Mouse (Mus musculus) MEL (cell line): ENCODE results near the gene Sult1a1.

ENCODE experiments used
- CTCF ChIP-seq, 3 experiments: IDR thresholded peaks in 2 of 3; conservative IDR thresholded peaks in 1 of 3; 2 replicates each; pipeline ENCODE4 v1.5.1; 2011 to 2012; ENCODE audit warnings: low read length in 3 of 3, low read depth in 2 of 3, mild to moderate bottlenecking in 2 of 3, improper control_type of control experiment in 1 of 3, inconsistent platforms in 1 of 3, mixed read lengths in 1 of 3, moderate library complexity in 1 of 3; ENCODE audit not compliant: control insufficient read depth in 1 of 3, insufficient read depth in 1 of 3, poor library complexity in 1 of 3, severe bottlenecking in 1 of 3
- GATA1 ChIP-seq: IDR thresholded peaks from 2 replicates; pipeline ENCODE4 v1.6.1; 2011; ENCODE audit warnings: low read depth, low read length, improper control_type of control experiment
- ZC3H11A ChIP-seq: IDR thresholded peaks from 2 replicates; pipeline ENCODE4 v1.6.1; 2012; ENCODE audit warnings: low read depth, mild to moderate bottlenecking, inconsistent platforms, low read length, improper control_type of control experiment
- ZNF384 ChIP-seq: IDR thresholded peaks from 2 replicates; pipeline ENCODE4 v1.6.1; 2012; ENCODE audit warnings: low read depth, mild to moderate bottlenecking, inconsistent platforms, low read length, improper control_type of control experiment

GRCm38 (mm10) chr7:126628111-126628510 is 48.1 kb downstream of the Sult1a1 start:
- no peak for TF ChIP-seq CTCF (IDR thresholded peaks at IDR 0.05 in 2 of 3, conservative IDR thresholded peaks at IDR 0.05 in 1 of 3; ENCODE audit: control insufficient read depth in 1 of 3, insufficient read depth in 1 of 3, low read depth in 2 of 3, low read length in 3 of 3, poor library complexity in 1 of 3, severe bottlenecking in 1 of 3)
- TF ChIP-seq GATA1 = no peak
- TF ChIP-seq ZNF384 = no peak
- no peak for TF ChIP-seq ZC3H11A
